Mouse (Mus musculus) CD4-positive, CD25-positive, alpha-beta regulatory T cell, adult 2 months (primary cell): Measurements from ENCODE around the gene Ephb2.

Source experiments
- DNase-seq: peaks from one replicate; pipeline ENCODE4 v3.0.0-alpha.2; 2012; ENCODE audit warnings: low read depth, low spot score

The Ephb2 gene

DNA sequence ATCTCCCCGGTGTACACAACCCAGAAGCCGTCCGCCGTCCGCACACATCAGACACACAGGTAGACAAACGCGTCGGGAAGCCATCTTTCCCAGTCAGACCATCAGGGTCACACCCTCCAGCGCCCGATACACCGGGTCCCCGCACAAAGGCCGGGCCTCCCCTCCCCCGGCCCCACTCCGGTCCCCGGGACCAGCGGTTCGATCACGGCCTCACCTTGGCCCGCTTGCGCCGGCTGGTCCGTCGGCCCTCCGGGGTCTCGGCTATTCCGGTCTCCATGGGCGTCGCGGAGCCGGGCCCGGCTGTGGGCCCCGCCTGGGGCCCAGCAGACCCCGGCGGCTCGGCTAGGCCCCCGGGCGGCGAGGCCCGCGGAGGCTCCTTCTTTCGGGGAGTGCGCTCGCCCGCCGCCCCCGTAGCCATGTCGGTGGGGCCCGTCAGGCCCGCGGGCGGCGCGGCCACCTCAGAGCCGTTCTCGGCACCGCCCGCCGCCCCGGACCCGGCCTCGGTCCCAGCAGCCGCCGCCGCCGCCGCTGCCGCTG lies 233.7 kb downstream of the Ephb2 start:
- peak; percentile 66 for DNase-seq

DNA sequence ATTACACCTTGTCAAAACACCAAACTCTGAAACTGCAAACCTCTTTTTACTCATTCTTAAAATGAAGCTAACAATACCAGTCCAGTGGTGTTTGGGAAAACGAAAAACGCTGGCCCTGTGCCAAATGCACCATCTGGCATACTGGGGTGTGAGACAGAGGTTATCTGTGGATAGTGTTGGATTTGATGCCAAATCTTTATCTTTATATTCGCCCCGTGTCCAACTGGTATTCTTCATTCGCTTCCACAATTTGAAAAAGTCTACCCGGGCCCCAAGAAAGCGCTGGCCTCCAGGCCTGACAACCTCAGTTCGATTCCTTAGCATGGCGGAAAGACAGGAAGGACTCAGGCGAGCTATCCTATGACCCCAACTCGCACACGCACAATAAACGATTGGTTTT lies 234.3 kb downstream of the Ephb2 start:
- peak; percentile 38 for DNase-seq

DNA sequence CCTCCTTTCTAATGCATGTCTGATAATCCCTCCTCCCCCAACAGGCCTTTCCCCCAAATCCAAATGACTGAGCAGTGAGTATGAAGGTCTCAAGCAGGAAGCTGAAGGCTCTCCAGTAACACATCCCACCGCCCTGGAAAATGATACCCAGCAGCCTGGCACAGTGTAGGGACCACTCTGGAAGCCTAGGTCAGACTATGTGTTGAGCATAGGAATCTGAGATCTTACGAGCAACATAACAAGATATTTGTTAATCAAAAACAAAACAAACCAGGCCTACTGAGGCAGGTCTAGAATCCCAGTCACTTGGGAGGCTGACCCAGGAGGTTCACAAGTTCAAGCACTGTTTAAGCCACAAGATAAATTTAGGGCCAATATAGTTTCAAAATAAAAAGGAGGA lies 235.3 kb downstream of the Ephb2 start:
- no peak for DNase-seq

DNA sequence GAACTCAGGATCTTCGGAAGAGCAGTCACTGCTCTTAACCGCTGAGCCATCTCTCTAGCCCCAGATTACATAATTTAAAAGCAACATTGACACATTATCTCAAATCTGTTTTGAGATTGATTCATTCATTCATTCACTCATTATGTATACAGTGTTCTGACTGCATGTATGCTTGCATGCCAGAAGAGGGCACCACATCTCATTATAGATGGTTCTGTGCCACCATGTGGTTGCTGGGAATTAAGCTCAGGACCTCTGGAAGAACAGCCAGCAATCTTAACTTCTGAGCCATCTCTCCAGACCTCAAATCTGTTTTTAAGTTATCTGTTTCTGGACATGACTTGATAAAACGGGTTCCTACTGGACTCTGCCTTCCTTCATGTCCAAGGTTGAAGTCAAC lies 235.9 kb downstream of the Ephb2 start:
- DNase-seq = peak; percentile 37

- peak; percentile 10 for DNase-seq
Measured at GRCm38 (mm10) chr4:136598268-136598876, 237.4 kb downstream of the Ephb2 start.
